Mouse (Mus musculus) spleen, adult 2 months (tissue): ENCODE data around the gene Slc41a2.

Experiments used
- CTCF ChIP-seq: fragments of 200-500 bp; IDR thresholded peaks from 2 replicates; pipeline ENCODE4 v1.5.1; 2011; ENCODE audit warnings: mild to moderate bottlenecking, inconsistent platforms; ENCODE audit not compliant: insufficient read depth, insufficient read length, insufficient replicate concordance; ENCODE audit errors: extremely low read depth
- POLR2A ChIP-seq: fragments of 200-500 bp; IDR thresholded peaks from 2 replicates; pipeline ENCODE4 v1.6.1; 2011; ENCODE audit warnings: low read depth, low read length, inconsistent platforms

- TF ChIP-seq CTCF: no peak
- no peak for TF ChIP-seq POLR2A
These were observed 51.3 kb downstream of the Slc41a2 start for GRCm38 (mm10) chr10:83286399-83286798.
